Mouse (Mus musculus) G1E (cell line): ENCODE results near the gene Nphp4.

ENCODE experiments used
- CTCF ChIP-seq: IDR thresholded peaks from 2 replicates; pipeline ENCODE4 v1.5.1; 2012; ENCODE audit warnings: low read depth, low read length, inconsistent platforms, mixed read lengths
- GATA1 ChIP-seq: IDR thresholded peaks from 2 replicates; pipeline ENCODE4 v1.6.1; 2012; ENCODE audit warnings: borderline replicate concordance, low read length, inconsistent platforms, mixed read lengths
- GATA2 ChIP-seq: IDR thresholded peaks from 2 replicates; pipeline ENCODE4 v1.6.1; 2012; ENCODE audit warnings: low read depth, low read length, inconsistent platforms, borderline replicate concordance
- POLR2AphosphoS5 ChIP-seq: IDR thresholded peaks from 2 replicates; pipeline ENCODE4 v1.6.1; 2012; ENCODE audit warnings: low read depth, low read length, inconsistent platforms; ENCODE audit not compliant: insufficient replicate concordance
- TAL1 ChIP-seq: conservative IDR thresholded peaks from 2 replicates; pipeline ENCODE4 v1.6.1; 2012; ENCODE audit warnings: low read depth, low read length, inconsistent platforms, mixed read lengths

DNA sequence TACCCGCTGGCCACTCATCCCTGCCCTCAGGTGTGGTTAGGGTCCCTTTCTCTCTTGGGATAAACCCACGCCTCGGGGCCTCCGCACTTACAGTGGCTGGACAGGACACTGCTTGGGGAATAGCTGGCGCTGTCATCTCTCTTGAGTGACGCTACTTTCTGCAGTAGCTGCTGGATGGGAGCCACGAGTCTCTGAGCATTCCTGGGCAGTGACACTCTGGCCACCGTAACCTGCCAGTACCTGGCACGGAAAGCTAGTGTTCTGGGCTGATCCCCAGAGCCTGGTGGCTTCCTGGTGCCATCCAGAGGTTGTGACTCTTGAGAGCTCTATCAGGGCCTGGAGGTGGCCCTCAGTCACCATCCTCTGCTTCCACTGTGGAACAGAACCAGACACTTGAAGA is 13.4 kb upstream of the Nphp4 start:
- no peak for TF ChIP-seq CTCF
- TF ChIP-seq TAL1, result no peak
- no peak for TF ChIP-seq POLR2AphosphoS5
- no peak for TF ChIP-seq GATA2
- TF ChIP-seq GATA1, result no peak
